Mouse (Mus musculus) heart, embryonic 15.5 days (tissue): ENCODE measurements around the gene Cpn1. TPM values are rescaled to one million over a fixed set of nuclear protein-coding genes. Genes with fewer than 3 reads are reported as not detected.

ENCODE experiments used
- ATAC-seq: fragments of 200-750 bp; cut with Nextera tagmentation; replicated peaks from 2 replicates; pipeline ENCODE4 v1.8.0; 2017; ENCODE audit warnings: low read depth, moderate TSS enrichment; ENCODE audit not compliant: insufficient number of reproducible peaks, insufficient read depth, low FRiP score
- H3K27ac ChIP-seq: fragments of 300-500 bp; sonication (generic); 2 replicates; pipeline ENCODE4 v1.5.1; 2015; ENCODE audit warnings: mild to moderate bottlenecking, inconsistent platforms
- H3K27me3 ChIP-seq: fragments of 300-500 bp; sonication (generic); 2 replicates; pipeline ENCODE4 v1.6.1; 2015; ENCODE audit warnings: inconsistent platforms
- H3K36me3 ChIP-seq: fragments of 300-500 bp; sonication (generic); 2 replicates; pipeline ENCODE4 v1.6.1; 2015; ENCODE audit warnings: mild to moderate bottlenecking, inconsistent platforms
- H3K4me1 ChIP-seq: fragments of 300-500 bp; sonication (generic); replicated peaks from 2 replicates; pipeline ENCODE4 v1.6.1; 2015; ENCODE audit warnings: inconsistent platforms
- H3K4me2 ChIP-seq: fragments of 300-500 bp; sonication (generic); 2 replicates; pipeline ENCODE4 v1.6.1; 2015; ENCODE audit warnings: inconsistent platforms, mild to moderate bottlenecking, moderate library complexity
- H3K4me3 ChIP-seq: fragments of 300-500 bp; sonication (generic); 2 replicates; pipeline ENCODE4 v1.5.1; 2015; ENCODE audit warnings: mild to moderate bottlenecking, inconsistent platforms
- H3K9ac ChIP-seq: fragments of 300-500 bp; sonication (generic); 2 replicates; pipeline ENCODE4 v1.6.1; 2015; ENCODE audit warnings: mild to moderate bottlenecking, inconsistent platforms
- H3K9me3 ChIP-seq: fragments of 300-500 bp; sonication (generic); replicated peaks from 2 replicates; pipeline ENCODE4 v1.6.1; 2016; ENCODE audit warnings: inconsistent platforms
- WGBS: fragments of 180-500 bp; shearing (Covaris S2); methylation state at CpG from one replicate; pipeline ENCODE4 v1.1.7; 2015; ENCODE audit warnings: mixed read lengths; 5-methylcytosine and 5-hydroxymethylcytosine counted together
- polyA plus RNA-seq: library from polyadenylated mRNA; unstranded; fragments of >200 nt; fragmentation: Nextera tagmentation; extraction: Ambion mirVana; gene quantifications from 2 replicates; pipeline ENCODE4 v1.2.1, GENCODE M21; 2015

The Cpn1 gene
- polyA plus RNA-seq, 1 experiment from 2014 or later: 0.63 TPM

DNA sequence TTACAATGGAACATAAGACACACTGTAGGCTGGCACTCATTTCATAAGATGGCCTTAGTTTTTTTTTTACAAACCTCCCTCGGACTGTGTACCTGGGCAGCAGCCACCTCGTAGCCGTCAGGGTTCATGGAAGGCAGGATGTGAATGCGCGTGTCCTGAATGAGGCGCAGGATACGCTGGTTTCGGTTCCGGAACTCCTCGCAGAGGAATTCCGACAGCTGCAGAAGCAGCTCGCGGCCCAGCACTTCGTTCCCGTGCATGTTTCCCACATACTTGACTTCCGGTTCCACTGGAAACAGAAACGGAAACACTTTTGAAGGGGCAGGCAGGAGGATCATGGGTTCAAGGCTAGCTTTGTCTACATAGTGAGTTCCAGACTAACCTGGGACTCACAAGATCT, 5.6 kb downstream of the Cpn1 start:
- Histone ChIP-seq H3K27ac (no peak overlapping the region), H3K9ac (no peak overlapping the region), H3K36me3 (no peaks in the 10 kb centered on the region), H3K4me3 (no peak overlapping the region), H3K4me1 (no peaks in the 10 kb centered on the region; the same call in 1 of the 2 replicates), H3K9me3 (no peaks in the 10 kb centered on the region), H3K4me2 (no peak overlapping the region), H3K27me3 (peaks cover 5% of the 10 kb centered on the region; the same call in 1 of the 2 replicates)
- WGBS: 90% methylated on average over 17 of the region's 17 CpGs
- no peak for ATAC-seq

DNA sequence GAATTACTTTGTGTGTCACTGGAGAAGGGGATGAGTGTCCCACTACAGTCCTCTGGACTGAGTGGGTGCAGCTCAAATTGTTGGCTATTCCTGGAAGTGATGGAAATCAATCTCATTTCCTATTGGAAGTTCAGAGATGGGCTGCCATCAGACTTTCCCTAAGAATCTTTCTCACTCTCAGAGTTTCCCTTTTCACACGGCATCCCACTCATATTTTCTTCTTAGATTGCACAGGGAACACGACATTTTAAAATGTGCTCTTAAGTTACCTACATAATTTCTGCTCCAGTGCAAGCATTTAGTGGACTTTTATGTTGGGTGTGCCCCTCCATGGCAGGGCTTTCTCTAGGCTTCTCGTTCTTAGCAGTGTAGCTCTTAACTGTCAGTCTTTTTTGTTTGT, 8.6 kb downstream of the Cpn1 start:
- H3K9ac ChIP-seq: no peak overlapping the region
- no peak overlapping the region for H3K27ac ChIP-seq
- no peak overlapping the region for H3K4me2 ChIP-seq
- H3K36me3 ChIP-seq: no peaks in the 10 kb centered on the region
- no peaks in the 10 kb centered on the region for H3K27me3 ChIP-seq
- no peak for ATAC-seq
- no peak overlapping the region for H3K4me3 ChIP-seq
- 68% methylated on average over 3 of the region's 3 CpGs for WGBS
- no peaks in the 10 kb centered on the region; the same call in 1 of the 2 replicates for H3K4me1 ChIP-seq
- H3K9me3 ChIP-seq: no peaks in the 10 kb centered on the region

DNA sequence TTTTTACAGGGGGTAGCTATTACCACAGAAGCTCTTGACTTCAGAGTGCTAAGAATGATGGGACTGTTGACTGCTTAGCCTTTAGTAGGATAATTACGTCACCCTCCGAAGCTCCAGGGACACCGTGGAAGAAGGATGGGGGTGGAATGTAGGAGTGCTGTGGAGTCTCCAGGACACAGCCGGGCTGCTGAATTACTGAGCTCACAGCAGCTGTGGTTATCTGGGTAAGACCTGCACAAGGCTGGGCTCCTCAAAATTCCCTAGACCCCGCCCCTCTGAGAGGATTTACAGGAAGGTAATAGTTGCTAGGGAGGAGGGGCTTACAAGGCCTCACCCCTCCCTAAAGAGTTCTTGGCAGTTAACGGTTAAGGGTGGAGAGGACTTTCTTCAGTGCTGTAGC, 9.7 kb downstream of the Cpn1 start:
- WGBS: 34% methylated on average over 6 of the region's 6 CpGs
- Histone ChIP-seq H3K4me3 (no peak overlapping the region), H3K27me3 (no peaks in the 10 kb centered on the region), H3K4me2 (no peak overlapping the region), H3K27ac (no peak overlapping the region), H3K36me3 (no peaks in the 10 kb centered on the region), H3K4me1 (no peaks in the 10 kb centered on the region; the same call in 1 of the 2 replicates), H3K9me3 (no peaks in the 10 kb centered on the region), H3K9ac (no peak overlapping the region)
- ATAC-seq: no peak

DNA sequence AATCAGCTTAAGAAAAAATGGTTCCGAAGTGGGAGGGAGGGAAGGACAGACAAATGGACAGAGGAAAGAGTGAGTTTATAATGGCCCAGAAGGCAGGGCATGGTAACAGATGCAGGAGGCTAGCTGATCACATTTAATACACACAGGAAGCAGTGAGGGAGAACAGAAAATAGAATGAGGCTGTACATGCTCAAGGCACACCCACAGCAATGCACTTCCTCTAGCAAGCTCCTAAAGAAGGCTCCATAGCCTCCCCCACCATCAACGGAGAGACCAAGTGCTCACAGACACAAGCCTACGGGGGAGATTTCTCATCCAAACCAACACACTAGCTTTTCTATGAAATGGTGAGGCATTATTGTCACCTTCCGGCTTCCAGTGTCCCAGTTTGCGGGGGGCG, 12.1 kb downstream of the Cpn1 start:
- 84% methylated on average over 6 of the region's 6 CpGs for WGBS
- no peak overlapping the region for H3K9ac ChIP-seq
- H3K9me3 ChIP-seq: no peaks in the 10 kb centered on the region
- H3K4me2 ChIP-seq: no peak overlapping the region
- no peaks in the 10 kb centered on the region for H3K27me3 ChIP-seq
- H3K4me3 ChIP-seq: no peak overlapping the region
- no peak for ATAC-seq
- no peak overlapping the region for H3K27ac ChIP-seq
- no peaks in the 10 kb centered on the region; the same call in 1 of the 2 replicates for H3K4me1 ChIP-seq
- H3K36me3 ChIP-seq: no peaks in the 10 kb centered on the region

DNA sequence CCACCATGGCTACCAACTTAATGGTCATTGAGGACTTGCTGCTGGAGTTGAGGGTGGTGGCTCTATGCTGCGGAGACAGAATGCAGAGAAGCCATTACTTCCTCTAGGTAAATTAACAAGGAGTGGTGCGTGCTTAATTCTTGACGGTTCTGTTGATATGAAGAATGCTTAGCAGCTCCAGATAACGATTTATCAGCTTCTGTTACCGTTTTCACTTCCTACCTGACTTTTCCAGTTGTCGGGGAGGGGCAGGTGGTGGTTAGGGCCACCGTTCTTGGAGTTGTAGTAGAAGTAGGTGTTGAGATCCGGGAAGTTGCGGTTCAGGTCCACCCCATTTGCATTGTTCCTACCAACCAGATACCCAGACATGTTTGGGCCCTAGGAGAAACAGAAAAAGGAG, 12.6 kb downstream of the Cpn1 start:
- Histone ChIP-seq H3K4me3 (no peak overlapping the region), H3K9ac (no peak overlapping the region), H3K4me2 (no peak overlapping the region), H3K4me1 (no peaks in the 10 kb centered on the region; the same call in 1 of the 2 replicates), H3K27ac (no peak overlapping the region), H3K9me3 (no peaks in the 10 kb centered on the region), H3K36me3 (no peaks in the 10 kb centered on the region), H3K27me3 (no peaks in the 10 kb centered on the region)
- no peak for ATAC-seq
- 69% methylated on average over 9 of the region's 9 CpGs for WGBS

DNA sequence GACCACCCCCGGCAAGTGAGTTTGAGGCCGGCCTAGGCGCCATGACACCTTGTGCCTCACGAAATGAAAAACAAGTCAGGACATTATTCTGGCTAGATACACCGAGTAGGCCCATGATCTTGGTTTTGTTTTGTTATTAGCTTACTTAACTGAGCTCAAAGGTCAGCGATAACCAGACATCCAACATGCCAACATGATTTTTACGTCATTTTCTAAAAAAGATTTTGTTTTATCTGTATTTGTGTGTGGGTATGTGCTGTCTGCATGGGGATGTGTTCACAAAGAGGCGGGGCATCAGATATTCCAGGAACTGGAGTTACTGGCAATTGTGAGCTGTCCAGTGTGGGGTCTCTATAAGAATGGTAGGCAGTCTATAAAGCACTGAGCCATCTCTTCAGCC, 14.2 kb downstream of the Cpn1 start:
- H3K27ac ChIP-seq: no peak overlapping the region
- H3K4me3 ChIP-seq: no peak overlapping the region
- 87% methylated on average over 8 of the region's 8 CpGs for WGBS
- no peak overlapping the region for H3K9ac ChIP-seq
- H3K36me3 ChIP-seq: no peaks in the 10 kb centered on the region
- H3K4me1 ChIP-seq: no peaks in the 10 kb centered on the region; the same call in 1 of the 2 replicates
- no peak overlapping the region for H3K4me2 ChIP-seq
- H3K9me3 ChIP-seq: no peaks in the 10 kb centered on the region
- 0 out of 2 replicates have a peak, but pooled peaks cover 5% of the 10 kb centered on the region for H3K27me3 ChIP-seq
- no peak for ATAC-seq

DNA sequence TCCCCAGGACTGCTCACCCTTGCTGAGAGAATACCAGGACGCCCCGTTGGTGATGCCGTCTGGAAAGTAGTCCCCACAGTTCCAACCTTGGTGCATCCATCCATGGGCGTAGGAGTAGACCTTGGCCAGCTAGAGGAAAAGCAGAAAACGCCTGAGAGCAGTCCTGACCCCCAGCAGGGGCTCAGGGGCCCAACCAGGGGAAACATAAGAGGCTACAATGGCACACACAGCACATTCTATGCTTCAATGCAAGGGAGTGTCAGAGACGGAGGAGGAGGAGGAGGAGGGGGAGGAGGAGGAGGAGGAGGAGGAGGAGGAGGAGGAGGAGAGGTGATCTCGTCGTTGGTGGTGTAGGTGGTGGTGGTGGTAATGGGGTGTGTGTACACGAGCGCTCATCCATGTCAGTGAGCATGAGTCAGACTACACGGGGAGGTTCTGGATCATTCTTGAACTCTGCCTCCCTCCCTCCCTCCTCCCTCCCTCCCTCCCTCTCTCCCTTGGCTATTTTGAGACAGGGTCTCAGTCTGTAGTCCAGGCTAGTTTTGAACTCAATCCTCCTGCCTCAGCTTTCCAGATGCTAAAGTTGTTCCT, 17.8 kb downstream of the Cpn1 start:
- no peak overlapping the region for H3K4me2 ChIP-seq
- 0 out of 2 replicates have a peak, but pooled peaks cover 5% of the 10 kb centered on the region for H3K27me3 ChIP-seq
- no peaks in the 10 kb centered on the region for H3K9me3 ChIP-seq
- no peaks in the 10 kb centered on the region for H3K36me3 ChIP-seq
- WGBS: 54% methylated on average over 10 of the region's 11 CpGs
- no peak overlapping the region for H3K9ac ChIP-seq
- H3K27ac ChIP-seq: no peak overlapping the region
- ATAC-seq: no peak
- no peak overlapping the region for H3K4me3 ChIP-seq
- H3K4me1 ChIP-seq: no peaks in the 10 kb centered on the region

DNA sequence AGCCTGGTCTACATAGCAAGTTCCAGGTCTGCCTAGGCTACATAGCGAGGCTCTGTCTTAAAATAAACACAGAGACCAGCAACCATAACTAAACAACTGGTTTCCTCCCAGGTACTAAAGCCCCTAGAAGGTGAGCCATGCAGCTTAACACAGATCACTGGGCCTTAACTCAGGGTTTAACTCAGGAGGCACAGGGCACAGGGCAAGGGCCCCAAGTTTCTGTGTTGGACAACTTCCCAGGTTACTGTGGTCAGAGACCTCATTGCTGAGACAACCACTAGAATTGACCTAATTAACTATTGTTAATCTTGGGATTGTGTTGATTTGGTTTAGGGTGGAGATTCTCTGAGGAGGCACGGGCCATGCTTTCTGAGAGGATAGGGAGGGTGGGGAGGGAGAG, 19.9 kb downstream of the Cpn1 start:
- 66% methylated on average over 2 of the region's 2 CpGs for WGBS
- H3K27ac ChIP-seq: no peak overlapping the region
- H3K27me3 ChIP-seq: 0 out of 2 replicates have a peak, but pooled peaks cover 5% of the 10 kb centered on the region
- ATAC-seq: no peak
- H3K4me2 ChIP-seq: no peak overlapping the region
- H3K36me3 ChIP-seq: no peaks in the 10 kb centered on the region
- H3K4me3 ChIP-seq: no peak overlapping the region
- H3K9ac ChIP-seq: no peak overlapping the region
- H3K9me3 ChIP-seq: no peaks in the 10 kb centered on the region
- H3K4me1 ChIP-seq: no peaks in the 10 kb centered on the region

DNA sequence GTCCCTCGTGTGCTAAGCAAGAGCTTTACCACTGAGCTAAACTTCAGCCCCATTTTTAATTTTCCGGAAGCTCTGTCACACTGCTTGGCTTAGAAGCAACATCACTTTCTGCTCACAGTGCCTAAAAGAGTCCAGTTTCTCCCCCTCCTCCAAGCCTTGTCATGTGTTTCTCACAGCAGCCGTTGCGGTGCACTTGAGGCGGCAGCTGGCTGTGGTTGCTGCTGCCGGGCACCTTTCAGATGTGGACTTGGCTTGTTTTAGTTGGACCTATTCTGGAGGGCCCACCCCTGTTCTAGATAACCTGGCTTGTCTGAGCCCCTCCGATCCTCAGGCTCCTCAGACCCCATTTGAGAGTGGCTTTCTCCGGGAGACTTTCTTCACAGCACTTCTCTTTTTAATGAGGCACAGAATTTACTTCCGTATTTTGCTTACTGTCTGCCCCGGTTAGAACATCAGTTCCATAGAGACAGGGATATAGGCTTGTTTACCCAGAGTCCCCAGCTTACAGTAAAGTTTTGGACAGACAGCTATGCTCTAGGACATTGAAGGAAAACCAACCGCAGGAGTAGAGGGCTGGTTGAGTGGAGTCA, 20.8 kb downstream of the Cpn1 start:
- H3K4me3 ChIP-seq: no peak overlapping the region
- 61% methylated on average over 11 of the region's 11 CpGs for WGBS
- no peak for ATAC-seq
- no peaks in the 10 kb centered on the region for H3K9me3 ChIP-seq
- 0 out of 2 replicates have a peak, but pooled peaks cover 5% of the 10 kb centered on the region for H3K27me3 ChIP-seq
- H3K27ac ChIP-seq: no peak overlapping the region
- H3K9ac ChIP-seq: no peak overlapping the region
- no peak overlapping the region for H3K4me2 ChIP-seq
- H3K36me3 ChIP-seq: no peaks in the 10 kb centered on the region
- no peaks in the 10 kb centered on the region for H3K4me1 ChIP-seq

DNA sequence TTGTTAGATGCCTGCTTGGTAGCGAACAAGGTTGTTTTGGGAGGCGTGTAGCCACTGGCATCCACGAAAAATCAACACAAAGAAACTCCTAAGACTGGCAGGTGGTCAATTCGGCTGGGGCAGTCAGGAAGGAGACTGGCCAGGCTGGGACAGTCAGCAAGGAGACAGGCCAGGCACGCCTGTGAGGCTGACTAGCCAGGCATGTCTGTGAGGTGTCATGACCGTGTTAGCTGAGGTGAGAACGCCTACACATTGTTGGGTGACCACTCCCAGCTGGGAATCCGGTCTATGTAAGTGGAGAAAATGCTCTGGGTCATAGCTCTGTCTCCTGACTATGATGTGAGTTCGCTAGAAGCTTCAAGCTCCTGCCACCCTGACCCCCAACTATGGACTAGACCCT, 23.6 kb downstream of the Cpn1 start:
- 54% methylated on average over 9 of the region's 9 CpGs for WGBS
- H3K36me3 ChIP-seq: no peaks in the 10 kb centered on the region
- H3K27ac ChIP-seq: no peak overlapping the region

DNA sequence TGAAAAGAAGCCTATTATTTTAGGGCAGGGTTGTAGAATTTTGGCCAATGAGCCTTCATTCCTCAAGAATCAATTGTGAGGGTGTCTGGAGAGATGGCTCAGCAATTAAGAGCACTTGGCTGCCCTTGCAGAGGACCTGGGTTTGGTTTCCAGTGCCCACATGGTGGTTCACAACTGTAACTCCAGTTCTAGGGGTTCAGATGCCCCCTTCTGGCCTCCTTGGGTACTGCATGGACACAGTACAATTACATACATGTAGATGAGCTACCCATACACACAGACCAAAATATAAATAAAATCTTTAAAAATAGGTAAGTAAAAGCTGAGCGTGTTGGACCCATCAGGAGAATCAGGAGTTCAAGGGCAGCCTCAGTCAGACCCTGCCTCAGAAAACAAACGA, 25.2 kb downstream of the Cpn1 start:
- WGBS: 82% methylated on average over 2 of the region's 2 CpGs
- Histone ChIP-seq H3K27ac (no peak overlapping the region), H3K9me3 (no peaks in the 10 kb centered on the region), H3K4me1 (no peaks in the 10 kb centered on the region), H3K4me2 (no peak overlapping the region), H3K4me3 (no peak overlapping the region), H3K9ac (no peak overlapping the region), H3K27me3 (no peaks in the 10 kb centered on the region), H3K36me3 (no peaks in the 10 kb centered on the region)
- ATAC-seq: no peak

More for the DNA sequence above, 23.6 kb downstream of the Cpn1 start:
- no peaks in the 10 kb centered on the region for H3K4me1 ChIP-seq
- H3K4me2 ChIP-seq: no peak overlapping the region
- no peak overlapping the region for H3K9ac ChIP-seq
- H3K9me3 ChIP-seq: no peaks in the 10 kb centered on the region
- no peak for ATAC-seq
- no peak overlapping the region for H3K4me3 ChIP-seq
- no peaks in the 10 kb centered on the region for H3K27me3 ChIP-seq

DNA sequence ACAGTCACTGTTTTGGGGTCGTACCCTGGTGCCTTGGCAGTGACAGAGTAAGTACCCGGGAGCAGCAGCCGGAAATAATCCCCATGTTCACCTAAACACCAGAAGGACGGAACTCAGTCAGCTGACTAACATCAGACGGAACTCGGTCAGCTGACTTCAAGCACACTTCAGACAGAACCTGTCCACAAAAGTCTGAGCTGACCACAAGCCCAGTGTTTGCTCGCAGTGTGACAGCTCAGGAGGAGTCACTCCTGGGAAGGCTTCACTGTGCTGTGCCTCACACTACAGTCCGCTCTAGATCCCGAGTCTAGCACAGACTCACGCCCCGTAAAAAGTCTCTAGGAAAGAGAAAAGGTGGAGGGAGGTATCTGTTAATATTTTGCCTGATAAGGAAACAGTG, 26.3 kb downstream of the Cpn1 start:
- H3K9ac ChIP-seq: no peak overlapping the region
- no peaks in the 10 kb centered on the region for H3K4me1 ChIP-seq
- no peak overlapping the region for H3K4me2 ChIP-seq
- H3K27me3 ChIP-seq: no peaks in the 10 kb centered on the region
- ATAC-seq: no peak
- H3K27ac ChIP-seq: no peak overlapping the region
- WGBS: 81% methylated on average over 11 of the region's 11 CpGs
- H3K9me3 ChIP-seq: no peaks in the 10 kb centered on the region
- no peaks in the 10 kb centered on the region for H3K36me3 ChIP-seq
- no peak overlapping the region for H3K4me3 ChIP-seq
